Mouse (Mus musculus) spleen, adult 2 months (tissue): ENCODE data around the gene Map1b. TPM values are rescaled to one million over a fixed set of nuclear protein-coding genes. Genes with fewer than 3 reads are reported as not detected.

Experiments used
- DNase-seq, 2 experiments: peaks; one replicate each; pipeline versions ENCODE4 v3.0.0 to v3.0.0-alpha.2; 2012 to 2021; ENCODE audit warnings: low spot score in 2 of 2, low read depth in 1 of 2
- H3K27ac ChIP-seq: fragments of 200-500 bp; 2 replicates; pipeline ENCODE4 v1.5.1; 2012; ENCODE audit warnings: low read length, inconsistent platforms; ENCODE audit not compliant: insufficient read depth
- H3K27me3 ChIP-seq: fragments of 200-500 bp; 2 replicates; pipeline ENCODE4 v1.6.1; 2012; ENCODE audit warnings: mild to moderate bottlenecking, moderate library complexity, low read length, inconsistent platforms; ENCODE audit not compliant: control insufficient read depth, insufficient read depth
- H3K36me3 ChIP-seq: fragments of 200-500 bp; 2 replicates; pipeline ENCODE4 v1.6.1; 2012; ENCODE audit warnings: mild to moderate bottlenecking, low read length, inconsistent platforms; ENCODE audit not compliant: control insufficient read depth, insufficient read depth
- H3K4me1 ChIP-seq: fragments of 200-500 bp; 2 replicates; pipeline ENCODE4 v1.6.1; 2011; ENCODE audit warnings: inconsistent platforms; ENCODE audit not compliant: control insufficient read depth, insufficient read depth, insufficient read length
- H3K4me3 ChIP-seq: fragments of 200-500 bp; 2 replicates; pipeline ENCODE4 v1.5.1; 2011; ENCODE audit warnings: mild to moderate bottlenecking, inconsistent platforms; ENCODE audit not compliant: insufficient read depth, insufficient read length; ENCODE audit errors: extremely low read depth
- CTCF ChIP-seq: fragments of 200-500 bp; IDR thresholded peaks from 2 replicates; pipeline ENCODE4 v1.5.1; 2011; ENCODE audit warnings: mild to moderate bottlenecking, inconsistent platforms; ENCODE audit not compliant: insufficient read depth, insufficient read length, insufficient replicate concordance; ENCODE audit errors: extremely low read depth
- POLR2A ChIP-seq: fragments of 200-500 bp; IDR thresholded peaks from 2 replicates; pipeline ENCODE4 v1.6.1; 2011; ENCODE audit warnings: low read depth, low read length, inconsistent platforms
- WGBS: fragments of 180-500 bp; shearing (Covaris S2); methylation state at CpG from one replicate; pipeline ENCODE4 v1.1.7; 2018; 5-methylcytosine and 5-hydroxymethylcytosine counted together
- polyA plus RNA-seq: library from polyadenylated mRNA; depleted of rRNA; stranded (reverse); fragments of >200 nt; gene quantifications from 2 replicates; pipeline ENCODE4 v1.2.3, GENCODE M21; 2012

Gene Map1b
- polyA plus RNA-seq, 1 experiment: 0.35 TPM

GRCm38 (mm10) chr13:99442434-99443249 lies 73.7 kb downstream of the Map1b start:
- 90% methylated on average over 12 of the region's 12 CpGs for WGBS
- TF ChIP-seq CTCF (no peak), POLR2A (no peak)

GRCm38 (mm10) chr13:99441700-99442433 lies 74.5 kb downstream of the Map1b start:
- Histone ChIP-seq H3K4me1 (no peaks in the 10 kb centered on the region), H3K4me3 (no peak overlapping the region), H3K27ac (no peak overlapping the region), H3K27me3 (no peaks in the 10 kb centered on the region), H3K36me3 (no peaks in the 10 kb centered on the region)
- no peak for DNase-seq
- WGBS: 89% methylated on average over 18 of the region's 18 CpGs
- TF ChIP-seq CTCF (no peak), POLR2A (no peak)

More at GRCm38 (mm10) chr13:99442434-99443249, 73.7 kb downstream of the Map1b start:
- Histone ChIP-seq H3K36me3 (no peaks in the 10 kb centered on the region), H3K27me3 (no peaks in the 10 kb centered on the region), H3K4me1 (no peaks in the 10 kb centered on the region), H3K4me3 (no peak overlapping the region), H3K27ac (no peak overlapping the region)
- DNase-seq: no peak

GRCm38 (mm10) chr13:99440228-99440627 lies 76.1 kb downstream of the Map1b start:
- 86% methylated on average over 2 of the region's 2 CpGs for WGBS
- no peak overlapping the region for H3K4me3 ChIP-seq
- no peak for TF ChIP-seq POLR2A
- no peak for TF ChIP-seq CTCF
- no peak for DNase-seq
- H3K27me3 ChIP-seq: no peaks in the 10 kb centered on the region
- no peaks in the 10 kb centered on the region for H3K36me3 ChIP-seq
- no peaks in the 10 kb centered on the region for H3K4me1 ChIP-seq
- no peak overlapping the region for H3K27ac ChIP-seq

- Histone ChIP-seq H3K4me1 (no peaks in the 10 kb centered on the region), H3K27ac (no peak overlapping the region), H3K27me3 (no peaks in the 10 kb centered on the region), H3K36me3 (no peaks in the 10 kb centered on the region), H3K4me3 (no peak overlapping the region)
- 89% methylated on average over 5 of the region's 5 CpGs for WGBS
- TF ChIP-seq POLR2A: no peak
- no peak for TF ChIP-seq CTCF
- DNase-seq: no peak
These were observed 77.0 kb downstream of the Map1b start for GRCm38 (mm10) chr13:99439357-99439756.

- H3K36me3 ChIP-seq: no peaks in the 10 kb centered on the region
- DNase-seq: no peak
- no peaks in the 10 kb centered on the region for H3K27me3 ChIP-seq
- no peak overlapping the region for H3K4me3 ChIP-seq
- no peak overlapping the region for H3K27ac ChIP-seq
- no peaks in the 10 kb centered on the region for H3K4me1 ChIP-seq
- no peak for TF ChIP-seq CTCF
- no peak for TF ChIP-seq POLR2A
These were observed 79.3 kb downstream of the Map1b start for GRCm38 (mm10) chr13:99437051-99437450.

- no peak for DNase-seq
- H3K27ac ChIP-seq: no peak overlapping the region
- H3K27me3 ChIP-seq: no peaks in the 10 kb centered on the region
- no peaks in the 10 kb centered on the region for H3K4me1 ChIP-seq
- H3K36me3 ChIP-seq: no peaks in the 10 kb centered on the region
- 88% methylated on average over 9 of the region's 9 CpGs for WGBS
- H3K4me3 ChIP-seq: no peak overlapping the region
- TF ChIP-seq POLR2A: no peak
- no peak for TF ChIP-seq CTCF
These were observed 81.8 kb downstream of the Map1b start for GRCm38 (mm10) chr13:99434494-99434893.
